Mouse (Mus musculus) limb, embryonic 10.5 days (tissue): Measurements from ENCODE around the gene Ankrd42. TPM values are rescaled to one million over a fixed set of nuclear protein-coding genes. Genes with fewer than 3 reads are reported as not detected.

Source experiments
- DNase-seq: peaks from one replicate; pipeline ENCODE4 v3.0.0-alpha.2; 2017; ENCODE audit warnings: low spot score
- H3K27ac ChIP-seq: fragments of 300-500 bp; sonication (generic); 2 replicates; pipeline ENCODE4 v1.5.1; 2016; ENCODE audit warnings: mild to moderate bottlenecking
- H3K27me3 ChIP-seq: fragments of 300-500 bp; sonication (generic); 2 replicates; pipeline ENCODE4 v1.6.1; 2016; ENCODE audit warnings: low read depth, mild to moderate bottlenecking; ENCODE audit not compliant: poor library complexity, severe bottlenecking
- H3K36me3 ChIP-seq: fragments of 300-500 bp; sonication (generic); 2 replicates; pipeline ENCODE4 v1.6.1; 2016; ENCODE audit warnings: mild to moderate bottlenecking, moderate library complexity
- H3K4me1 ChIP-seq: fragments of 300-500 bp; sonication (generic); 2 replicates; pipeline ENCODE4 v1.6.1; 2016
- H3K4me3 ChIP-seq: fragments of 300-500 bp; sonication (generic); 2 replicates; pipeline ENCODE4 v1.5.1; 2016; ENCODE audit warnings: mild to moderate bottlenecking, moderate library complexity
- H3K9me3 ChIP-seq: fragments of 300-500 bp; sonication (generic); replicated peaks from 2 replicates; pipeline ENCODE4 v1.6.1; 2016; ENCODE audit warnings: mild to moderate bottlenecking
- WGBS: fragments of 180-500 bp; shearing (Covaris S2); methylation state at CpG from one replicate; pipeline ENCODE4 v1.1.7; 2016; 5-methylcytosine and 5-hydroxymethylcytosine counted together
- polyA plus RNA-seq: library from polyadenylated mRNA; unstranded; fragments of >200 nt; fragmentation: Nextera tagmentation; extraction: Ambion mirVana; gene quantifications from 2 replicates; pipeline ENCODE4 v1.2.1, GENCODE M21; 2016

The Ankrd42 gene
- polyA plus RNA-seq, 1 experiment from 2014 or later = 10.3 TPM

- Histone ChIP-seq H3K27me3 (no peaks in the 10 kb centered on the region), H3K9me3 (no peaks in the 10 kb centered on the region), H3K36me3 (peaks cover 27% of the 10 kb centered on the region), H3K4me3 (peak overlapping the region; percentile 86), H3K27ac (peak overlapping the region; percentile 84), H3K4me1 (peaks cover 13% of the 10 kb centered on the region)
- DNase-seq = no peak
- WGBS = 1% methylated on average over 49 of the region's 49 CpGs
Measured at GRCm38 (mm10) chr7:92636295-92637011, 489 bp downstream of the Ankrd42 start.

- H3K4me1 ChIP-seq = no peaks in the 10 kb centered on the region
- DNase-seq = no peak
- H3K9me3 ChIP-seq = no peaks in the 10 kb centered on the region
- H3K27me3 ChIP-seq = no peaks in the 10 kb centered on the region
- H3K27ac ChIP-seq = no peak overlapping the region
- H3K36me3 ChIP-seq = no peaks in the 10 kb centered on the region
- WGBS = 56% methylated on average over 2 of the region's 2 CpGs
- no peak overlapping the region for H3K4me3 ChIP-seq
Measured at GRCm38 (mm10) chr7:92630167-92630566, 6.8 kb downstream of the Ankrd42 start.

DNA sequence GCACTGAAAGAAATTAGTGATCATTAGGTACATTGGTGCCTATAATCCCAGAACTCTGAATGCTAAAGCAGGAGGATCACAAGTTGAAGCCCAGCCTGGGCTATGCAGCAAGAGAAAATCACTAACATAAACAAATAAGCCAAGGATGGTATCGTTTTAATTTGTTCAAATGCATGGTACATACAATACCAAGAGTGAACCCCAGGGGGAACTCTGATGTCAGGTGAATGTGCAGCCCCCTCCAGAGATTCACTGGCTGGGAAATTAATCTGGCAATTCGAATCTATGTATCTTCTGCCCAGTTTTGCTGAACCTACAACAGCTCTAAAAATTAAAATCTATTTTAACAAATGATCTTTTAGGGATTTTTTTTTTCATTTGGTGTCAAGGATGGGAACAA, 12.5 kb downstream of the Ankrd42 start:
- DNase-seq = no peak
- H3K27ac ChIP-seq = no peak overlapping the region
- H3K36me3 ChIP-seq = no peaks in the 10 kb centered on the region
- no peaks in the 10 kb centered on the region for H3K27me3 ChIP-seq
- H3K4me1 ChIP-seq = no peaks in the 10 kb centered on the region
- 71% methylated on average over 2 of the region's 2 CpGs for WGBS
- no peak overlapping the region for H3K4me3 ChIP-seq
- H3K9me3 ChIP-seq = no peaks in the 10 kb centered on the region

DNA sequence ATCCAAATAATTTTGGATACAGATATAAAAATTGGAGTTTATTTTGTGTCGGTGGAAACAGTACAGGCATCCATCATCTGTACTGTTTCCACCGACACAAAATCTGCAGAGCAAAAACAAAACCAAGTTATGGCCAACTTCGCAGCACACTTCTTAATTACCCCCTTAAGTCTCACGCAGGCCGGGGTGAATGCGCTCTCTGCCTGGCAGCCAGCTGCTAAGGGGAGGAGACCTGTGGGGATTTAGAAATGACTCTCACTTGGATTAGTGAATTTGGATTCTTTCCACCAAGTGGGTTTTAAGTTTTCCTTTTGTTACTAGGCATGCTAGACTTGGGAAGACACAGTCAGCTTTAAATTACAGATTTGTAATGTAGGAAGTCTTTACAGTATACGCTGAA, 26.1 kb downstream of the Ankrd42 start:
- no peak overlapping the region for H3K27ac ChIP-seq
- no peaks in the 10 kb centered on the region for H3K9me3 ChIP-seq
- no peaks in the 10 kb centered on the region for H3K27me3 ChIP-seq
- no peaks in the 10 kb centered on the region for H3K36me3 ChIP-seq
- DNase-seq = no peak
- WGBS = 71% methylated on average over 7 of the region's 7 CpGs
- H3K4me1 ChIP-seq = no peaks in the 10 kb centered on the region
- H3K4me3 ChIP-seq = no peak overlapping the region

GRCm38 (mm10) chr7:92604961-92605360, 32.0 kb downstream of the Ankrd42 start:
- 93% methylated on average over 7 of the region's 7 CpGs for WGBS
- DNase-seq = no peak
- Histone ChIP-seq H3K27me3 (no peaks in the 10 kb centered on the region), H3K36me3 (peaks cover 7% of the 10 kb centered on the region), H3K27ac (no peak overlapping the region), H3K4me1 (no peaks in the 10 kb centered on the region), H3K9me3 (no peaks in the 10 kb centered on the region), H3K4me3 (no peak overlapping the region)

DNA sequence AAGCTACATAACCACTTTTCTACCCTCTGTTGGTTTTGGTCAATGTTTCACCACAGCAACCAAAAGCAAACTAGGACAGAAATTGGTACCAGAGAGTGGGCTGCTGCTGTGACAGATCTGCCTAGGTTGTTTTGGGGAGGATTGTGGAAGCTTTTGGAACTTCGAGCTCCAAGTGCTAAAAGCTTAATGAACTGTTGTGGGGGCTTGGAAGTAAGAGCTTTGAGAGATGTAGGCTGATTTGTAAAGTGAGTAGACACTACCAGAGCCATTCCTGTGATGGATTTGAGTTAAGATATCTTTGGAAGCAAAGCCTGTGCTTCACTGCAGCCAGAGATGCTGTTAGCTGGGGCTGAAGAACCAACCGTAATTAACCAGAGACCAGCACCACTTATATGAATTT, 46.1 kb downstream of the Ankrd42 start:
- no peak for DNase-seq
- Histone ChIP-seq H3K4me1 (peaks cover 6% of the 10 kb centered on the region; the same call in 1 of the 2 replicates), H3K4me3 (no peak overlapping the region), H3K27me3 (no peaks in the 10 kb centered on the region), H3K9me3 (no peaks in the 10 kb centered on the region), H3K36me3 (no peaks in the 10 kb centered on the region), H3K27ac (no peak overlapping the region)
- 80% methylated on average over 2 of the region's 2 CpGs for WGBS

- 87% methylated on average over 7 of the region's 7 CpGs for WGBS
- Histone ChIP-seq H3K4me3 (no peak overlapping the region), H3K36me3 (no peaks in the 10 kb centered on the region), H3K9me3 (no peaks in the 10 kb centered on the region), H3K27ac (no peak overlapping the region), H3K4me1 (peaks cover 6% of the 10 kb centered on the region; the same call in 1 of the 2 replicates), H3K27me3 (no peaks in the 10 kb centered on the region)
- DNase-seq = no peak
Measured at GRCm38 (mm10) chr7:92589986-92590385, 47.0 kb downstream of the Ankrd42 start.

DNA sequence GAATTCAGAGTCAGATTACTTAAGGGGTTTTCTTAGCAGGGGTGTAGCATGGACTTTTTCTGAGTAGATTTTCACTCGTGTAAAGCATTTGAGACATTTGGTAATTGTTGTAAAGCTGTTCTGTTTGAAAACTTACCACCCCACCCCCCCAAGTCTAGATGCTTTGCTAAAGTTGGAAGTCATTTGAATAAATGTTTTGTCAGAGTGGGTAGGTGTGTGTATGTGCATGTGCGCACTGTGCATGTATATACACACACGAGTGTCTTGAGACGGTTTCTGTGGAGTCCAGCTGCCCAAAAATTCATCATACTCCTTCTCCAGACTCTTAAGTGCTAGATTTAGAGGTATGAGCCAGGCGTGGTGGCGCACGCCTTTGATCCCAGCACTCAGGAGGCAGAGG, 53.4 kb downstream of the Ankrd42 start:
- no peaks in the 10 kb centered on the region for H3K9me3 ChIP-seq
- DNase-seq = no peak
- H3K27ac ChIP-seq = no peak overlapping the region
- WGBS = 89% methylated on average over 7 of the region's 7 CpGs
- H3K36me3 ChIP-seq = peaks cover 22% of the 10 kb centered on the region
- H3K27me3 ChIP-seq = no peaks in the 10 kb centered on the region
- H3K4me1 ChIP-seq = no peaks in the 10 kb centered on the region
- no peak overlapping the region for H3K4me3 ChIP-seq

GRCm38 (mm10) chr7:92580491-92581207, 56.3 kb downstream of the Ankrd42 start:
- Histone ChIP-seq H3K27ac (no peak overlapping the region), H3K4me3 (no peak overlapping the region), H3K36me3 (peaks cover 37% of the 10 kb centered on the region), H3K27me3 (no peaks in the 10 kb centered on the region), H3K9me3 (no peaks in the 10 kb centered on the region), H3K4me1 (no peaks in the 10 kb centered on the region)
- 90% methylated on average over 5 of the region's 5 CpGs for WGBS
- no peak for DNase-seq

- WGBS = 96% methylated on average over 1 of the region's 1 CpGs
- H3K27ac ChIP-seq = no peak overlapping the region
- no peaks in the 10 kb centered on the region for H3K27me3 ChIP-seq
- no peak overlapping the region for H3K4me3 ChIP-seq
- H3K36me3 ChIP-seq = peaks cover 16% of the 10 kb centered on the region
- H3K9me3 ChIP-seq = no peaks in the 10 kb centered on the region
- no peak for DNase-seq
- H3K4me1 ChIP-seq = peaks cover 5% of the 10 kb centered on the region; the same call in 1 of the 2 replicates
Measured at GRCm38 (mm10) chr7:92566775-92567174, 70.2 kb downstream of the Ankrd42 start.

DNA sequence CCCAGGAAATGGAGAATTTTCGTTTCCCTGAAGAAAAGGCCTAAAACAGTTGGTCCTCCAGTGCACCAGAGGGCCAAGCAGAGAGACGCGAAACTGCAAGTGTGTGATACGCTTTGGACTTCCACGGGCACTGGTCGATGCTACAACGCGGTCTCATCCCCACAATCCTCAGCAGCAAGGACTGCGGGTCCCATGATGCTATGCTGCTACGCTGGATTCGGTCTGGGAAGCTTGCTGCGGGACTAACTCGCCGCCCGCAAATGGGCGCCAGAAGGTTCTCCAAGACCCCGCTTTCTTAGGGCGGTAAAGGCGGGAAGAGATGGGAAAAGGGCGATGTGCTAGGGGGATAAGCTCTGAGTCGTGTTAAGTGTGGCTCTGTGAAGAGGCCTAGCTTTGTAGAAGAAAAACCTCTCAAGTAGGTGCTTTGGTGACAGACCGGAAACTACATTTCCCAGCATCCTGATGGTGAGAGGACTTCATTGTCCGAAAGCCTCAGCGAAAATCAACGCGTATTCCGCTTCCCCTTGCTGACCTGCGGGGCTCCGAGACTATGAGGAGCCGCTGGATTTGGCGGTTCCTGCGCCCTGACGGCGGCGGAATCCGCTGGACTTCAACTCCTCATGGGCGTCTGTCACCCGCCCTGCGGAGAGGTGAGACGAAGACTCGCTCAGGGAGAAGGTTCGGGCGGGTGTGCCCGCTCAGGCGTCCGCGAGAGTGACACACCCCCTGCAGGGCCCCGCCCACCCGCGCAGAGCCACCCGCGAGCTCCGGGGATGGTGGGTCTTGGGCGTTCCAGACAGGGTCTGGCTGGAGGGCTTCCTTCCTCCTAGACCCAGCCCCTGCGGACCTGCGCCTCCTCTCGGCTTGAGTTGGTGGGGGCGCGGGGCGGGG, 75.7 kb downstream of the Ankrd42 start, which contains the start of gene Ccdc90b:
Gene Ccdc90b, plus strand, starts transcription at position 164 of the 891 bp plus-strand sequence.
- Histone ChIP-seq H3K4me3 (peak within 1 kb of the TSS; percentile 83), H3K4me1 (peaks cover 5% of the 10 kb centered on the region; the same call in 1 of the 2 replicates), H3K9me3 (no peaks in the 10 kb centered on the region), H3K36me3 (peaks cover 8% of the 10 kb centered on the region), H3K27ac (peak within 1 kb of the TSS; percentile 95), H3K27me3 (no peaks in the 10 kb centered on the region)
- WGBS = under 1% methylated on average over 60 of the region's 60 CpGs
- peak; percentile 92 for DNase-seq

GRCm38 (mm10) chr7:92558744-92559143, 78.2 kb downstream of the Ankrd42 start:
- H3K27ac ChIP-seq = no peak overlapping the region
- H3K9me3 ChIP-seq = no peaks in the 10 kb centered on the region
- no peak for DNase-seq
- H3K4me3 ChIP-seq = no peak overlapping the region
- H3K27me3 ChIP-seq = no peaks in the 10 kb centered on the region
- H3K4me1 ChIP-seq = peaks cover 5% of the 10 kb centered on the region; the same call in 1 of the 2 replicates
- no peaks in the 10 kb centered on the region for H3K36me3 ChIP-seq
- 93% methylated on average over 2 of the region's 2 CpGs for WGBS
